Mouse (Mus musculus): Measurements from ENCODE around the gene Arl14ep.

GRCm38 (mm10) chr2:106982503-106982902 lies 8.3 kb upstream of the Arl14ep start:
- TF ChIP-seq CTCF (IDR thresholded peaks at IDR 0.05) (peak; percentile 60), EP300 (IDR thresholded peaks at IDR 0.05; ENCODE audit: insufficient read depth, low read depth, low read length) (no peak), POLR2A (IDR thresholded peaks at IDR 0.05; ENCODE audit: insufficient read depth, low read depth, low read length) (no peak)
